Mouse (Mus musculus) embryonic fibroblast, embryonic 13.5 days (primary cell): Measurements from ENCODE around the gene St6gal1.

Experiments used
- CTCF ChIP-seq: IDR thresholded peaks from 2 replicates; pipeline ENCODE4 v1.5.1; 2011; ENCODE audit warnings: mild to moderate bottlenecking, control low read depth, low read length, moderate library complexity, borderline replicate concordance; ENCODE audit not compliant: insufficient read depth
- POLR2A ChIP-seq: IDR thresholded peaks from 2 replicates; pipeline ENCODE4 v1.6.1; 2011; ENCODE audit warnings: low read depth, mild to moderate bottlenecking, control low read depth, low read length, moderate library complexity

DNA sequence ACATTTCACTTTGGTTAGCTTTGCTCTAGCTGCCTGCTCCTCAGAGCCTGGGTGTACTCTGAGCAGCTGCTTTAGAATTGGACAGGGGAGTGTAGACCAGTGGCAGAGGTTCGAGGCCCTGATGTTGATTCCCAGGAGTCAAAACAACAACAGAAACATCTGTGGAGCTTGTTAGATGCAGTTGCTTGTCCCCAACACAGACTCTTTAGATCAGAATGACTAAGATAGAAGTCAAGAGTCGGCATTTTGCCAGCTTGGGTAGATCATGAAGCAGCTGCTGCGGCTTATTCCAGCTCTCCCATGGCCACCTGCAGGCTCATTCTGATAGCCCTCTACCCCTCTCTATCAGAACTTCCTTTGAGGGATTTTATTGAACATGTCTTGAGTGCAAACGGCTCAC lies 84.5 kb downstream of the St6gal1 start:
- TF ChIP-seq CTCF = no peak
- no peak for TF ChIP-seq POLR2A
